Mouse (Mus musculus) midbrain, embryonic 16.5 days (tissue): Measurements from ENCODE around the gene Erc2. TPM values are rescaled to one million over a fixed set of nuclear protein-coding genes. Genes with fewer than 3 reads are reported as not detected.

Source experiments
- ATAC-seq: fragments of 200-750 bp; cut with Nextera tagmentation; 2 replicates; pipeline ENCODE4 v1.8.0; 2017; ENCODE audit warnings: moderate TSS enrichment
- H3K27ac ChIP-seq: fragments of 300-500 bp; sonication (generic); 2 replicates; pipeline ENCODE4 v1.5.1; 2014; ENCODE audit warnings: mild to moderate bottlenecking, low read length, mixed read lengths
- H3K27me3 ChIP-seq: fragments of 300-500 bp; sonication (generic); 2 replicates; pipeline ENCODE4 v1.6.1; 2014; ENCODE audit warnings: low read depth, low read length, mixed read lengths; ENCODE audit not compliant: control insufficient read depth, insufficient read depth
- H3K36me3 ChIP-seq: fragments of 300-500 bp; sonication (generic); 2 replicates; pipeline ENCODE4 v1.6.1; 2014; ENCODE audit warnings: mild to moderate bottlenecking, low read length, moderate library complexity, mixed read lengths; ENCODE audit not compliant: control insufficient read depth, insufficient read depth
- H3K4me1 ChIP-seq: fragments of 300-500 bp; sonication (generic); 2 replicates; pipeline ENCODE4 v1.6.1; 2014; ENCODE audit warnings: mild to moderate bottlenecking, low read length, mixed read lengths; ENCODE audit not compliant: control insufficient read depth, insufficient read depth
- H3K4me2 ChIP-seq: fragments of 300-500 bp; sonication (generic); 2 replicates; pipeline ENCODE4 v1.6.1; 2014; ENCODE audit warnings: mild to moderate bottlenecking, low read length, mixed read lengths
- H3K4me3 ChIP-seq: fragments of 300-500 bp; sonication (generic); 2 replicates; pipeline ENCODE4 v1.5.1; 2014; ENCODE audit warnings: low read depth, mild to moderate bottlenecking, low read length, moderate library complexity, mixed read lengths
- H3K9ac ChIP-seq: fragments of 300-500 bp; sonication (generic); 2 replicates; pipeline ENCODE4 v1.6.1; 2014; ENCODE audit warnings: low read depth, low read length, mixed read lengths
- H3K9me3 ChIP-seq: fragments of 300-500 bp; sonication (generic); replicated peaks from 2 replicates; pipeline ENCODE4 v1.6.1; 2014; ENCODE audit warnings: mild to moderate bottlenecking, low read length, mixed read lengths; ENCODE audit not compliant: control insufficient read depth, poor library complexity, severe bottlenecking
- WGBS: fragments of 180-500 bp; shearing (Covaris S2); extraction: QIAGEN DNeasy Blood & Tissue Kit; methylation state at CpG from one replicate; pipeline ENCODE4 v1.1.7; 2014; 5-methylcytosine and 5-hydroxymethylcytosine counted together
- polyA plus RNA-seq: library from polyadenylated mRNA; unstranded; fragments of >200 nt; fragmentation: Nextera tagmentation; extraction: Ambion mirVana; gene quantifications from 2 replicates; pipeline ENCODE4 v1.2.1, GENCODE M21; 2015

Erc2 gene
- polyA plus RNA-seq, 1 experiment from 2014 or later: 94.2 TPM

- ATAC-seq: no peak
- WGBS: 72% methylated on average over 9 of the region's 9 CpGs
- H3K27me3 ChIP-seq: no peaks in the 10 kb centered on the region
These were observed 797.0 kb downstream of the Erc2 start for GRCm38 (mm10) chr14:28419188-28419587.

GRCm38 (mm10) chr14:28420596-28420995 is 798.4 kb downstream of the Erc2 start:
- 89% methylated on average over 11 of the region's 11 CpGs for WGBS
- no peak for ATAC-seq
- H3K9me3 ChIP-seq: no peaks in the 10 kb centered on the region
- H3K4me1 ChIP-seq: peaks cover 4% of the 10 kb centered on the region; the same call in 1 of the 2 replicates
- H3K4me3 ChIP-seq: no peak overlapping the region
- no peak overlapping the region for H3K4me2 ChIP-seq
- H3K9ac ChIP-seq: no peak overlapping the region
- no peaks in the 10 kb centered on the region for H3K36me3 ChIP-seq
- H3K27ac ChIP-seq: no peak overlapping the region
- H3K27me3 ChIP-seq: no peaks in the 10 kb centered on the region

More at GRCm38 (mm10) chr14:28419188-28419587, 797.0 kb downstream of the Erc2 start:
- Histone ChIP-seq H3K9me3 (no peaks in the 10 kb centered on the region), H3K27ac (no peak overlapping the region), H3K36me3 (no peaks in the 10 kb centered on the region), H3K9ac (no peak overlapping the region), H3K4me3 (no peak overlapping the region), H3K4me1 (peaks cover 4% of the 10 kb centered on the region; the same call in 1 of the 2 replicates), H3K4me2 (no peak overlapping the region)

- H3K4me3 ChIP-seq: no peak overlapping the region
- 73% methylated on average over 2 of the region's 2 CpGs for WGBS
- no peak overlapping the region for H3K9ac ChIP-seq
- H3K4me2 ChIP-seq: no peak overlapping the region
- H3K4me1 ChIP-seq: no peaks in the 10 kb centered on the region
- H3K27ac ChIP-seq: no peak overlapping the region
- no peaks in the 10 kb centered on the region for H3K27me3 ChIP-seq
- H3K36me3 ChIP-seq: no peaks in the 10 kb centered on the region
- ATAC-seq: no peak
- no peaks in the 10 kb centered on the region for H3K9me3 ChIP-seq
These were observed 804.4 kb downstream of the Erc2 start for GRCm38 (mm10) chr14:28426610-28427009.

GRCm38 (mm10) chr14:28431703-28432309 is 809.6 kb downstream of the Erc2 start:
- WGBS: 89% methylated on average over 7 of the region's 7 CpGs
- no peak overlapping the region for H3K4me2 ChIP-seq
- no peak overlapping the region for H3K27ac ChIP-seq
- no peak for ATAC-seq
- no peak overlapping the region for H3K9ac ChIP-seq
- H3K27me3 ChIP-seq: no peaks in the 10 kb centered on the region
- no peak overlapping the region for H3K4me3 ChIP-seq
- H3K36me3 ChIP-seq: no peaks in the 10 kb centered on the region; the same call in 1 of the 2 replicates
- no peaks in the 10 kb centered on the region for H3K9me3 ChIP-seq
- H3K4me1 ChIP-seq: no peaks in the 10 kb centered on the region

- Histone ChIP-seq H3K9ac (no peak overlapping the region), H3K36me3 (no peaks in the 10 kb centered on the region; the same call in 1 of the 2 replicates), H3K9me3 (no peaks in the 10 kb centered on the region), H3K27me3 (no peaks in the 10 kb centered on the region), H3K4me3 (no peak overlapping the region), H3K4me2 (no peak overlapping the region), H3K4me1 (no peaks in the 10 kb centered on the region), H3K27ac (no peak overlapping the region)
- no peak for ATAC-seq
- WGBS: 76% methylated on average over 7 of the region's 7 CpGs
These were observed 812.8 kb downstream of the Erc2 start for GRCm38 (mm10) chr14:28434996-28435395.

- 86% methylated on average over 6 of the region's 6 CpGs for WGBS
These were observed 816.9 kb downstream of the Erc2 start for GRCm38 (mm10) chr14:28439171-28439570.

GRCm38 (mm10) chr14:28441240-28441967 is 819.2 kb downstream of the Erc2 start:
- no peak overlapping the region for H3K4me2 ChIP-seq
- H3K27ac ChIP-seq: no peak overlapping the region
- H3K27me3 ChIP-seq: no peaks in the 10 kb centered on the region
- no peak for ATAC-seq
- WGBS: 27% methylated on average over 14 of the region's 14 CpGs
- H3K9ac ChIP-seq: no peak overlapping the region
- no peak overlapping the region for H3K4me3 ChIP-seq
- H3K4me1 ChIP-seq: no peaks in the 10 kb centered on the region; the same call in 1 of the 2 replicates
- no peaks in the 10 kb centered on the region for H3K9me3 ChIP-seq
- no peaks in the 10 kb centered on the region for H3K36me3 ChIP-seq

More at GRCm38 (mm10) chr14:28439171-28439570, 816.9 kb downstream of the Erc2 start:
- no peak overlapping the region for H3K9ac ChIP-seq
- ATAC-seq: no peak
- H3K4me3 ChIP-seq: no peak overlapping the region
- H3K9me3 ChIP-seq: no peaks in the 10 kb centered on the region
- no peaks in the 10 kb centered on the region; the same call in 1 of the 2 replicates for H3K36me3 ChIP-seq
- H3K27me3 ChIP-seq: no peaks in the 10 kb centered on the region
- H3K4me2 ChIP-seq: no peak overlapping the region
- H3K27ac ChIP-seq: no peak overlapping the region
- H3K4me1 ChIP-seq: no peaks in the 10 kb centered on the region; the same call in 1 of the 2 replicates

GRCm38 (mm10) chr14:28443254-28443944 is 821.2 kb downstream of the Erc2 start:
- H3K4me2 ChIP-seq: no peak overlapping the region
- H3K9ac ChIP-seq: no peak overlapping the region
- H3K4me3 ChIP-seq: no peak overlapping the region
- no peaks in the 10 kb centered on the region for H3K9me3 ChIP-seq
- H3K27ac ChIP-seq: no peak overlapping the region
- H3K4me1 ChIP-seq: peaks cover under 1% of the 10 kb centered on the region; the same call in 1 of the 2 replicates
- no peak for ATAC-seq
- WGBS: 85% methylated on average over 7 of the region's 7 CpGs
- H3K27me3 ChIP-seq: no peaks in the 10 kb centered on the region
- no peaks in the 10 kb centered on the region for H3K36me3 ChIP-seq

- Histone ChIP-seq H3K4me2 (no peak overlapping the region), H3K36me3 (no peaks in the 10 kb centered on the region), H3K27me3 (no peaks in the 10 kb centered on the region), H3K4me3 (no peak overlapping the region), H3K27ac (no peak overlapping the region), H3K4me1 (peaks cover 12% of the 10 kb centered on the region), H3K9ac (no peak overlapping the region), H3K9me3 (no peaks in the 10 kb centered on the region)
- 77% methylated on average over 6 of the region's 6 CpGs for WGBS
- ATAC-seq: no peak
These were observed 823.5 kb downstream of the Erc2 start for GRCm38 (mm10) chr14:28445737-28446136.
